Mouse (Mus musculus) cerebellum, postnatal 14 days (tissue): ENCODE measurements around the gene Rdh13.
A peak's percentile ranks its signal among the peaks of the same experiment; 100 is the strongest.
"Not testable (repeated sequence)": the region's sequence is repeated elsewhere in the genome, so short reads cannot be mapped to it uniquely, and the experiment has no call there.

Experiments
- DNase-seq, 2 experiments: peaks; one replicate each; pipeline ENCODE4 v3.0.0; 2021; ENCODE audit warnings: mixed read lengths in 2 of 2

Rdh13 gene

DNA sequence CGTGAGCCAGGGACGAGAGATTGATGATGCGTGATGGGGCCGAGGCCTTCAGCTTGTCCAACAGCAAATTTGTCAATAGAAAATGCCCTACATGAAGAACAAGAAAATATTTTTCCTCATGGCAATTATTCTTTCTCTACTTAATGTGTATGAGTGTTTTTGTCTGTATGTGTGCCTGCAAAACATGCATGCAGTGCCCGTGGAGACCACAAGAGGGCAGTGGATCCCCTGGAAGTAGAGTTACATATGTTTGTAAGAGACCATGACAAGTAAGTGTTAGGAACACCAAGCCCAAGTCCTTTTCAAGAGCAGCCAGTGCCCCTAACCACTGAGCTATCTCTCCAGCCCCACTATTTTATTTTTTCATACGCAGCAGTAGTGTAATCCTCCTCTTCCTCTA is 13.9 kb downstream of the Rdh13 start:
- peak; percentile 80 to 87 for DNase-seq

DNA sequence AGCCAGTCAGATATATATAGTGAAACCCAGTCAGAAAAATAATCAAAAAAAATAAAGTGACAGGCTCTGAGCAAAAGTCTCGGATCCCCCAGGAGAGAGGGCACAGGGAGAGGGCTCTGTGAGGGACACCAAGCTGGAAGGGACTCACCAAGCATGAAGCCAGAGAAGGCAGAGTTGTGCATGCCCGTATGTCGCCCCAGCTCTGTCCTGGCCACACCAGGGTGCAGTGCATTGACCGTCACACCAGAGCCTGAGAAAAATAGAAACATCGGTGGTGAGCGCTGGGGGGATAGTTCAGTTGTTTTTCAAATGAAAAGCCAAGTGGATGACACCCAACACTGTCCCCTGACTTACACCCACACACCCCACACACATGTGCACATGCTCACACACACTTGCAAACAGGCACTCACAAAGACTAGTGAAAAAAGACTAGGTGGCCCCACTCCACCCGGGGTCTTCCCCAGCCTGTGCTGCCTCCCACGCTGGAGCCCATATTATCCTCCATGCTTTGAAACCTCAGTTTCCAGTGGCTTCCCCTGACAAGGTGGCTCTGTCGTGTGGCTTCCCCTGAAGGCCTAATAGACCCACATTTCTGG is 15.1 kb downstream of the Rdh13 start:
- DNase-seq: no peak

DNA sequence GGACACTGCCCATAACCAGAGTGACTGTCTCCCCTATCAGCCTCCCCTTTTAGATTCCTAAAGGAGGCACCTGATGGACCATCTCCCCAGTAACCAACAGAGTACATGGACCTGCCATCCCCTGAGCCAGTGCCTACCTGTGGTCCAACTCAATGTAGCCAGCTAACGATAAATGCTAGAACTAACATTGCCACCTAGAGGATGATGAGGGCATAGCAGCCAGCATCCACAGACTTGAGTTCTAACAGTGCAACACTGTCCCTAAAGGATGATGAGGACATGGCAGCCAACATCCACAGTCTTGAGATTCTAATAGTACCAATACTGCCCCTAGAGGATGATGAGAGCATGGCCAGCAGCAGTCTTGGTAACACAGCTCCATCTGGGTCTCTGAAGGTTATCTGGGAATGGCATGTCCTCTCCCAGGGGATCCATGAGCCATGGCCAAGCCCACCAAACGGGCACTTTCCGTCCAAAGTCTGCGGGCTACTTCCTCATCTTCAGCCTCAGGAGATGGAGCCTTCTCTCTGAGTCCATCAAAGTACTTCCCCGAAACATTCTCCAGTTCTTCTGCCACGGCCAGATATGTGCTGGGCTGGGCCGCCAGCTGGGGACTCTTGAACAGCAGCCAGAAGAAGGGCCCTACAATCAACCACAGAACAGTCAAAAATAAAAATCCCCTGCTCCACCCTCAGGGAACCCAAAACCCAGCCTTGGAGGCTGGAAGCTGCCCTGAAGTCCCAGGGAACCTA is 18.1 kb downstream of the Rdh13 start:
- peak; percentile 92 to 96 for DNase-seq

DNA sequence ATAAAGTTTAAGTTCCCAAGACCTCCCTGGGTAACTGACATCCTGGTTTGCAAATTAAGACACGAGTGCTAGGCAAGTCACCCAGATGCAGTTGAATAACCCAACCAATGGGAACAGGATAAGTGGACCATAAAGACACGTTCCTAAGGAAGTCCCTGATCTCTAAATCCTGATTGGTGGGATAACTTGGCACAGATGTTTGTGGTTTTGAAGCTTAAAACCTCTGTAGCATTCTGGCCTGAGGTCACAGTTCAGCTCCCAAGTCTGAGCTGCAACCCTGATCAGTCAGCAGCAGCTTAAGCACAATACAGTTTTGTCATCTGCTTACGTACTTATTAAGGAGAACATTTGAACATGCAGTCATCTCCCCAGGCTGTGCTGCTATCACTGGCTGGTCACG is 25.2 kb downstream of the Rdh13 start:
- DNase-seq: no peak

DNA sequence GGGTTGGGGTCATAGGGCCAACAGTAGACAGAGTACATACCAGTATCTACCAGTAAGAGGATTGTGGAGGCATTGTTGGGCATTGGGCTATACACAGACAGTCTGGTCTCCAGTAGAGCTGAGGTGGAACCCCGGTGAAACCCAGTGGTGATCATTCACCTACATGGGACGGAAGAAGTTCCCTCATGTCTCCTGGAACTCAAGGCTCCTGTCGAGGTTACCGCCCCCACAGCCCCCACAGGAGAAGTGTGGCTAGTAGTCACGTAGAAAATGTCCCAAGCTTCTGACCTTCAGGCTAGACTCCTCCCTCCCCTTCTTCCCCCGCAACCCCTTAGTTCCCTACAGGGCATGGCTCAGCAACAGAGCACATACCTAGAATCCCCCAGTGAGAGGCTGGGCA is 25.8 kb downstream of the Rdh13 start:
- DNase-seq: no peak

DNA sequence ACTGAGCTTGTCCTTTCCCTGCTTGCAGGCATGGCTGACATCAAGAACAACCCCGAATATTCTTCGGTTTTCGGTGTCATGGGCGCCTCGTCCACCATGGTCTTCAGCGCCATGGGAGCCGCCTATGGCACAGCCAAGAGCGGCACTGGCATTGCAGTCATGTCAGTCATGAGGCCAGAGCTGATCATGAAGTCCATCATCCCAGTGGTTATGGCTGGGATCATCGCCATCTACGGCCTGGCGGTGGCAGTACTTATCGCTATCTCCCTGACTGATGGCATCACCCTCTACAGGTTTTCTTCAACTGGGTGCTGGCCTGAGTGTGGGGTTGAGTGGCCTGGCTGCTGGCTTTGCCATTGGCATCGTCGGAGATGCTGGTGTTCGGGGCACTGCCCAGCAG is 33.0 kb downstream of the Rdh13 start:
- DNase-seq: not testable (repeated sequence)

DNA sequence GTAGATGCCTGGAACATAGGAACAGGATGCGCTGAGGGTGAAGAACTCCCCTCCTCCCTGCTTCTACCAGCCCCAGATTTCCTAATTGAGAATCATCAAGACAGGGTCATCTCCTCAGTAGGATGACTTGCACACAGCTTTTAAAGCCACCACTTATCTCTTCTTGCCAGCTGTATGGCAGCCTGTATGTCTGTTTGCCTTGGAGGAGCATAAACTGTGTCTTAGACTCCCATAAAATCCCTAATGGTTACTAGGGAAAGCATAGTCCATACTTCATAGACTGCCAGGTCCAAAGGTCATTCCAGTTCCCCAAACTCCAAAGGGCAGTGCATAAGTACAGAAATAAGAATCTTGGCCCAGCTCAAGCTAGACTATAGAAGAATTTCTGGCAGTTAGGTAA is 47.7 kb downstream of the Rdh13 start, which contains the start of gene Gp6:
TSS of gene Gp6 (minus strand) at position 15 of the 400 bp plus-strand sequence.
- DNase-seq: no peak
